ENCODE assay signal across 26 mouse cellular contexts in genomic region chr12:24966046-24966445, GRCm38 (mm10). TPM values are rescaled to one million over a fixed set of nuclear protein-coding genes. Genes with fewer than 3 reads are reported as not detected.
DNase-seq lines count a peak whose midpoint lies in the region; ATAC-seq and TF ChIP-seq lines count a peak whose summit lies in the region.
"Had no signal": no experiment of that assay in that cellular context is flagged by ENCODE, and none has a peak within 500 bp of the region (broad histone marks: within the 10 kb centered on the region; RNA-seq: fewer than 3 reads in every experiment).

No protein-coding gene starts in this region.

- H3K36me3 ChIP-seq in stomach, postnatal 0 days (ENCODE audit: control insufficient read depth, insufficient read depth, low read length), result no peaks in the 10 kb centered on the region
- H3K36me3 ChIP-seq: heart, embryonic 15.5 days; kidney, embryonic 15.5 days; limb, embryonic 12.5 days; liver, embryonic 15.5 days; midbrain, embryonic 12.5 days; neural tube, embryonic 12.5 days; stomach, embryonic 15.5 days had no signal

- peaks cover 8% of the 10 kb centered on the region for H3K4me1 ChIP-seq in cerebellum, adult 2 months (ENCODE audit: control insufficient read depth, insufficient read depth, low read length)
- H3K4me1 ChIP-seq in stomach, postnatal 0 days (replicated peaks; ENCODE audit: control insufficient read depth, insufficient read depth), result no peaks in the 10 kb centered on the region
- H3K4me1 ChIP-seq: hindbrain, embryonic 12.5 days; midbrain, embryonic 12.5 days; neural tube, embryonic 12.5 days; stomach, embryonic 15.5 days had no signal

- DNase-seq in cerebellum, adult 18-20 months, result peak; percentile 26 to 33
- no peak for DNase-seq in cerebellum, adult 8-10 months
- DNase-seq in layer of hippocampus, adult 2 months (ENCODE audit: low spot score in 2 of 2), result no peak
- DNase-seq in layer of hippocampus, adult 8-10 months (ENCODE audit: low spot score in 2 of 2), result no peak
- peak; percentile 32 to 46 for DNase-seq in cerebellum, adult 2 months
- DNase-seq in cerebellum, postnatal 10 days, result peak; percentile 62 to 69
- DNase-seq in spleen, postnatal 36 days (ENCODE audit: low spot score in 2 of 2), result no peak
- DNase-seq in stomach, postnatal 0 days (ENCODE audit: low spot score), result no peak
- DNase-seq: gastrocnemius, postnatal 10 days; kidney, adult 18-20 months; kidney, postnatal 25 days; lung, embryonic 14.5 days; thymus, adult 2 months; thymus, postnatal 4 days had no signal

- no peak overlapping the region for H3K4me2 ChIP-seq in stomach, postnatal 0 days (replicated peaks; ENCODE audit: low read depth)
- H3K4me2 ChIP-seq: heart, embryonic 15.5 days; hindbrain, embryonic 12.5 days; kidney, embryonic 15.5 days; limb, embryonic 12.5 days; liver, embryonic 15.5 days; lung, embryonic 14.5 days; midbrain, embryonic 12.5 days; neural tube, embryonic 12.5 days; stomach, embryonic 15.5 days had no signal

- ATAC-seq in stomach, postnatal 0 days (ENCODE audit: low FRiP score, low TSS enrichment), result no peak
- ATAC-seq: Patski had no signal

- peak overlapping the region; percentile 89 for H3K27ac ChIP-seq in layer of hippocampus, adult 2 months
- no peak overlapping the region for H3K27ac ChIP-seq in cerebellum, adult 2 months (ENCODE audit: insufficient read depth, low read length)
- no peak overlapping the region for H3K27ac ChIP-seq in stomach, postnatal 0 days (replicated peaks)
- H3K27ac ChIP-seq: heart, embryonic 10.5 days; heart, embryonic 15.5 days; hindbrain, embryonic 12.5 days; kidney, embryonic 15.5 days; limb, embryonic 12.5 days; liver, embryonic 15.5 days; midbrain, embryonic 12.5 days; neural tube, embryonic 12.5 days; stomach, embryonic 15.5 days had no signal

- H3K4me3 ChIP-seq in layer of hippocampus, adult 2 months, result no peak overlapping the region
- no peak overlapping the region for H3K4me3 ChIP-seq in cerebellum, adult 2 months (replicated peaks; ENCODE audit: insufficient read depth, low read depth, low read length)
- no peak overlapping the region for H3K4me3 ChIP-seq in stomach, postnatal 0 days (ENCODE audit: low read depth, low read length)
- H3K4me3 ChIP-seq: erythroblast, embryonic 14.5 days; heart, embryonic 10.5 days; heart, embryonic 15.5 days; hindbrain, embryonic 12.5 days; kidney, embryonic 15.5 days; limb, embryonic 12.5 days; liver, embryonic 15.5 days; midbrain, embryonic 12.5 days; myocyte; neural tube, embryonic 12.5 days; stomach, embryonic 15.5 days had no signal

- no peak overlapping the region for H3K9ac ChIP-seq in stomach, postnatal 0 days (ENCODE audit: low read length)
- H3K9ac ChIP-seq: heart, embryonic 15.5 days; hindbrain, embryonic 12.5 days; kidney, embryonic 15.5 days; limb, embryonic 12.5 days; liver, embryonic 15.5 days; lung, embryonic 14.5 days; midbrain, embryonic 12.5 days; neural tube, embryonic 12.5 days; stomach, embryonic 15.5 days had no signal

- no peak for TF ChIP-seq EP300 in stomach, postnatal 0 days (optimal IDR thresholded peaks at IDR 0.05)

- 16% methylated on average over 2 of the region's 2 CpGs for WGBS in cerebellum, adult 2 months
- WGBS in stomach, postnatal 0 days, result 92% methylated on average over 2 of the region's 2 CpGs

- H3K27me3 ChIP-seq in cerebellum, adult 2 months (ENCODE audit: control insufficient read depth, insufficient read depth, low read length), result no peaks in the 10 kb centered on the region
- H3K27me3 ChIP-seq in stomach, postnatal 0 days (ENCODE audit: control insufficient read depth, insufficient read depth, low read length), result no peaks in the 10 kb centered on the region
- H3K27me3 ChIP-seq: heart, embryonic 15.5 days; hindbrain, embryonic 12.5 days; kidney, embryonic 15.5 days; limb, embryonic 12.5 days; liver, embryonic 15.5 days; midbrain, embryonic 12.5 days; neural tube, embryonic 12.5 days; Patski; stomach, embryonic 15.5 days had no signal

- no peak for TF ChIP-seq CTCF in layer of hippocampus, adult 2 months (conservative IDR thresholded peaks at IDR 0.05)
- TF ChIP-seq CTCF in cerebellum, adult 2 months (IDR thresholded peaks at IDR 0.05; ENCODE audit: borderline replicate concordance, insufficient read depth, low read depth, low read length), result no peak
- no peak for TF ChIP-seq CTCF in stomach, postnatal 0 days (IDR thresholded peaks at IDR 0.05; ENCODE audit: low read depth)

- 0 out of 2 replicates have a peak, but pooled peaks cover 3% of the 10 kb centered on the region for H3K9me3 ChIP-seq in stomach, postnatal 0 days (ENCODE audit: control insufficient read depth, low read length)
- H3K9me3 ChIP-seq: heart, embryonic 10.5 days; heart, embryonic 15.5 days; hindbrain, embryonic 12.5 days; kidney, embryonic 15.5 days; limb, embryonic 12.5 days; liver, embryonic 15.5 days; neural tube, embryonic 12.5 days; stomach, embryonic 15.5 days had no signal

- TF ChIP-seq POLR2A in cerebellum, adult 2 months (IDR thresholded peaks at IDR 0.05; ENCODE audit: borderline replicate concordance, insufficient read depth, low read length), result no peak

RNA-seq across cellular contexts. Expression of gene Kidins220, which starts 8.7 kb away (rescaled TPM):
- total RNA-seq in layer of hippocampus, adult 2 months (2021), result 100 to 1,000 TPM; 353 to 363 TPM
- total RNA-seq in layer of hippocampus, adult 8-10 months (2022), result 100 to 1,000 TPM; 331 to 351 (median 339) TPM
- polyA plus RNA-seq in cerebellum, adult 2 months (2012; rRNA removed), result 161 and 165 TPM in 2 replicates
- polyA plus RNA-seq in stomach, postnatal 0 days (2015; fragmentation: Nextera tagmentation; extraction: Ambion mirVana), result 9.1 and 9.9 TPM in 2 replicates

Comparison
In these comparisons a context has a peak if more than half of its experiments do, and no peak if none do; other contexts are left out.
1. DNase-seq: peak in cerebellum, adult 18-20 months (2 of 2), cerebellum, adult 2 months (2 of 2) and cerebellum, postnatal 10 days (2 of 2); none in cerebellum, adult 8-10 months (single experiment), layer of hippocampus, adult 2 months (0 of 2), layer of hippocampus, adult 8-10 months (0 of 2), spleen, postnatal 36 days (0 of 2) and stomach, postnatal 0 days (single experiment).